In genomic region chr11:33944067-33944785, GRCm38 (mm10) we compare ENCODE assay signal across 9 mouse cellular contexts. TPM values are rescaled to one million over a fixed set of nuclear protein-coding genes. Genes with fewer than 3 reads are reported as not detected.
DNase-seq lines count a peak whose midpoint lies in the region; ATAC-seq and TF ChIP-seq lines count a peak whose summit lies in the region.
"Had no signal": no experiment of that assay in that cellular context is flagged by ENCODE, and none has a peak within 500 bp of the region (broad histone marks: within the 10 kb centered on the region; RNA-seq: fewer than 3 reads in every experiment).

No protein-coding gene starts in this region.

- no peaks in the 10 kb centered on the region for H3K9me3 ChIP-seq in intestine, postnatal 0 days (ENCODE audit: control insufficient read depth)
- no peaks in the 10 kb centered on the region for H3K9me3 ChIP-seq in intestine, embryonic 16.5 days (ENCODE audit: control insufficient read depth, low read length)

- H3K4me2 ChIP-seq in intestine, postnatal 0 days (replicated peaks; ENCODE audit: low read depth): no peak overlapping the region
- H3K4me2 ChIP-seq in intestine, embryonic 16.5 days (ENCODE audit: low read depth, low read length): no peak overlapping the region

- peak; percentile 57 for TF ChIP-seq CTCF in intestine, postnatal 0 days (IDR thresholded peaks at IDR 0.05; ENCODE audit: low read depth)

- H3K27me3 ChIP-seq in intestine, postnatal 0 days (replicated peaks; ENCODE audit: control insufficient read depth, insufficient read depth, low read length): no peaks in the 10 kb centered on the region
- H3K27me3 ChIP-seq in intestine, embryonic 16.5 days (replicated peaks; ENCODE audit: control insufficient read depth, insufficient read depth, low read length): no peaks in the 10 kb centered on the region

- H3K4me1 ChIP-seq in intestine, postnatal 0 days (replicated peaks; ENCODE audit: control insufficient read depth, insufficient read depth, low read length): no peaks in the 10 kb centered on the region
- 0 out of 2 replicates have a peak, but pooled peaks cover 2% of the 10 kb centered on the region for H3K4me1 ChIP-seq in intestine, embryonic 16.5 days (ENCODE audit: control insufficient read depth, insufficient read depth, low read length)

- no peak overlapping the region for H3K4me3 ChIP-seq in intestine, postnatal 0 days (ENCODE audit: low read depth, low read length)
- no peak overlapping the region for H3K4me3 ChIP-seq in intestine, embryonic 16.5 days (ENCODE audit: low read length)

- H3K36me3 ChIP-seq in intestine, postnatal 0 days (ENCODE audit: control insufficient read depth, insufficient read depth): no peaks in the 10 kb centered on the region
- no peaks in the 10 kb centered on the region for H3K36me3 ChIP-seq in intestine, embryonic 16.5 days (ENCODE audit: control insufficient read depth, insufficient read depth, low read length)

- WGBS in intestine, postnatal 0 days: 67% methylated on average over 4 of the region's 4 CpGs
- 59% methylated on average over 4 of the region's 4 CpGs for WGBS in intestine, embryonic 16.5 days

- no peak overlapping the region for H3K9ac ChIP-seq in intestine, postnatal 0 days (ENCODE audit: low read depth, low read length)
- no peak overlapping the region for H3K9ac ChIP-seq in intestine, embryonic 16.5 days (ENCODE audit: low read depth, low read length)

- ATAC-seq in intestine, postnatal 0 days: no peak
- no peak for ATAC-seq in intestine, embryonic 16.5 days
- peak; percentile 69 for ATAC-seq in granulocyte monocyte progenitor cell, adult 5-6 weeks (replicated peaks; ENCODE audit: poor library complexity, severe bottlenecking)
- ATAC-seq: midbrain, embryonic 16.5 days had no signal

- no peak overlapping the region for H3K27ac ChIP-seq in intestine, postnatal 0 days (ENCODE audit: low read depth, low read length)
- no peak overlapping the region for H3K27ac ChIP-seq in intestine, embryonic 16.5 days (ENCODE audit: low read length)

- peak; percentile 72 for DNase-seq in 416B (ENCODE audit: low read depth)
- peak; percentile 29 to 44 for DNase-seq in CD8-positive naive resting alpha-beta T cell, adult 2 months (ENCODE audit: low read depth in 2 of 2, low spot score in 2 of 2)
- DNase-seq in urinary bladder, postnatal 14 days (ENCODE audit: low spot score): no peak
- no peak for DNase-seq in cerebellum, postnatal 36 days

RNA-seq across cellular contexts. Expression of gene Kcnmb1, which starts 18.6 kb away (rescaled TPM):
- 1.8 and 1.9 TPM in 2 replicates for polyA plus RNA-seq in intestine, postnatal 0 days (2015; fragmentation: Nextera tagmentation; extraction: Ambion mirVana)
- polyA plus RNA-seq in intestine, embryonic 16.5 days (2015; fragmentation: Nextera tagmentation; extraction: Ambion mirVana): 1.9 and 2.1 TPM in 2 replicates
- not detected in 2 replicates for total RNA-seq in granulocyte monocyte progenitor cell, adult 5-6 weeks (2014; fragmentation: Nextera tagmentation)
- total RNA-seq in granulocyte monocyte progenitor cell, adult 5-6 weeks (2017): not detected in 2 replicates

RNA-seq across cellular contexts. Expression of gene Kcnip1, which starts 48.7 kb away (rescaled TPM):
- polyA plus RNA-seq in intestine, postnatal 0 days (2015; fragmentation: Nextera tagmentation; extraction: Ambion mirVana): 1.9 and 2.5 TPM in 2 replicates
- 6.6 and 8.9 TPM in 2 replicates for polyA plus RNA-seq in intestine, embryonic 16.5 days (2015; fragmentation: Nextera tagmentation; extraction: Ambion mirVana)
- not detected in 2 replicates for total RNA-seq in granulocyte monocyte progenitor cell, adult 5-6 weeks (2014; fragmentation: Nextera tagmentation)
- total RNA-seq in granulocyte monocyte progenitor cell, adult 5-6 weeks (2017): not detected in 2 replicates
- total RNA-seq: gastrocnemius, adult 8-10 months had no signal

Comparison
In these comparisons a context has a peak if more than half of its experiments do, and no peak if none do; other contexts are left out.
1. DNase-seq: peak in 416B (single experiment) and CD8-positive naive resting alpha-beta T cell, adult 2 months (2 of 2); none in urinary bladder, postnatal 14 days (single experiment) and cerebellum, postnatal 36 days (0 of 2).